Mouse (Mus musculus): ENCODE measurements around the gene Rbms3.

The Rbms3 gene

GRCm38 (mm10) chr9:117252411-117252861, 377.3 kb downstream of the Rbms3 start:
- DNase-seq (ENCODE audit: low read depth, low spot score): peak; percentile 41

DNA sequence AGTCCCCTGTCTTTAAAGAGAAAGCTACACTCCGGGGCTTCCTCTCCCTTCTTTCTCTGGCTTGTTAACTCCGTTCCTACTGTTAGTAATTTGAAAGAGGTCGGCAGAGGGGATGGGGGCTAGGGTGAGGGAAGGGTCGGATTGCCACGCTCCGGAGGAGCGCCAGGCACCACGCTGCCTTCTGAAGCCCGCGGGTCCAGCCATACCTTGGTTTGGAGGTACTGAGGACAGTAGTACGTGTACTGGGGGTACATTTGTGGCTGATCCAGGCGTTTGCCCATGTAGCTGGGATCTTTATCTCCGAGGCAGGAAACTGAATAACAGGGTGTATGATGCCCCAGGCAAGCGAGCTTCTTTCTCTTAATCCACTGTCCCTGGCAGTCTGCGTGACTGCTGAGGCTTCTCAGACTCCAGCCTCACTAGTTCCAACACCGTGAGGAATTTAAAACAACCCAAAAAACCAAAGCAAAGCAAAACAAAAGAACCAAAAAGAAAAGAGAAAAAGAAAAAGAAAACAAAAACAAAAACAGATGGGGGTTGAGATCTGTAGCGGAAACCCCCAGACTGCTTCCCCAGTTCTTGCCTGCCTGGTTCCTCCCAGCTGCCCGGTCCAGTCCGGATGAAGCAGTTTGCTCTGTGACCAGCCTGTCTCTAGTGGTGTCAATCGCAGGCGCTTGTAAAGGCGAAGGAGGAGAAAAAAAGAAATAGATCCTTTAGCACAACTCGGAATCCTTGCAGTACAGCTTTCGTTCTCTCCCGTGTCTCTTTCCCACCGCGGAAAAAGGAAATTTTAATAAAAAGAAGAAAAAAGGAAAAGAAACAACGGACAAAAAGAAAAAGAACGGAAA, 378.0 kb downstream of the Rbms3 start:
- DNase-seq (ENCODE audit: low read depth, low spot score): peak; percentile 51

DNA sequence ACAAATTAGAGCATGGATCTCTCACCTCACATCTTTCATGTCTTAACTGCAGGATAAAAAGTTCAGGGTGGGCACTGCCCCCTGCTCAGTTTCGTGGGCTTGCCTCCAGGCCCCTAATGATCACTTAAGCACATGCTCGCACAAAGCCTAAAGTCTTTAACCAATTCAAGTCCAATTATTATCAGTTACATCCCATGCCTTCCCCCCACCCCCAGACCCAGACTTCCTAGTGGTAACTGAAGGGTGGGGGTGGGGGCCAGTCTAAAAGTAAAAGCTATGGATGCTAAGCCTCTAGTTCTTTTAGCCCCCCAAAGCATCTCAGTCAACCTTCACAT, 378.9 kb downstream of the Rbms3 start:
- DNase-seq (ENCODE audit: low read depth, low spot score): no peak

GRCm38 (mm10) chr9:117250036-117250830, 379.5 kb downstream of the Rbms3 start:
- no peak for DNase-seq (ENCODE audit: low read depth, low spot score)

DNA sequence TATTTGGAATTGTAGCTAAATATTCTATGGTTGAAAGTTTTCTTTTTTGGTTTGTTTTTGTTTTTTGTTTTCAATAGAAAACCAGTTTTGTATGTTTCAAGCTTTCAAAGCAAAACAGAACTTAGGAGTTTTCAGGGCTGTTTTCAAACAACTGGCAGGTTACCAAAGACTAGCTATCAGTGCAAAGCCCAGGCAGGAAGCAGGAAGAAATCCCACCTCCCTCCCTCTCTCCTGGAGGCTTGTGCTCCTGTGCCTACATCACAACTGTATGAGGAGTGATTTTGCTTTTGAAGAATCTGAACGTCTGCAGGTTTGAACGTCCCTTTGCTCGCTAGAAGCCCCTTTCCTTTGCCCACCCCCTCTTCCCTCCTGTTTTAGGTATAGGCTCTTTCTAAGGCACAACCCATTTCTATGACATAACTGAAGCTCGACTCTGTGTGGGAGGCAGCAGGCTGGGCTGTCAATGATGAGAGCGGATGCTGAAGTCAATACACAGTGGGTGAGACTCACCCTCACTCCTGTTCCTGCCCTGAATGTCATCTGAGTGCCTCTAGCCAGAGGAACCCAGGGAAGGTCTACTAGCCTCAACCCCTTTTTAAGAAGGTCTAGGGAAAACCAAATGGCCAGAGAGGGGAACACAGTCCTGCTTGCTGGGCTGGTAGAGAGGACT, 382.3 kb downstream of the Rbms3 start:
- no peak for DNase-seq (ENCODE audit: low read depth, low spot score)

- peak; percentile 77 for DNase-seq (ENCODE audit: low read depth, low spot score)
Observed at GRCm38 (mm10) chr9:117246173-117246572, 383.5 kb downstream of the Rbms3 start.

DNA sequence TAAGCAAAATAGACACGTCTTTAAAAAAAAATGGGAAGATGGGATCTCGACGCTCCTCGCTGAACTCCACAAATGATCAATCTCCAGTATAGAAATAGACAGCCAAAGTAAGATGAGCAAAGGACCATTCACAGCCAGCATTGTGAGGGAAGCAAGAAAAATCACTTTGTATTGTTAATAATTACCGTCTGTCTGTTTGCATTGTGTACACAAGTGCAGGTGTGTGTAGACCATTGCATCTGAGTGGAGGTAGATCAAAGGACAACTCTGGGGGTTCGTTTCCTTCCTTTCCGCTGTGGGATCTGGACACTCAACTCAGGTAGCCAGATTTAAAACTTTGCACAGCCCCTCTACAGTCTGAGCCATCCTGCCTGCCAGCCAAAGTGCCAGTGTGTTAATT, 386.3 kb downstream of the Rbms3 start:
- DNase-seq (ENCODE audit: low read depth, low spot score): no peak

GRCm38 (mm10) chr9:117234726-117235075, 395.0 kb downstream of the Rbms3 start:
- no peak for DNase-seq (ENCODE audit: low read depth, low spot score)

GRCm38 (mm10) chr9:117234065-117234725, 395.5 kb downstream of the Rbms3 start:
- DNase-seq (ENCODE audit: low read depth, low spot score): no peak

DNA sequence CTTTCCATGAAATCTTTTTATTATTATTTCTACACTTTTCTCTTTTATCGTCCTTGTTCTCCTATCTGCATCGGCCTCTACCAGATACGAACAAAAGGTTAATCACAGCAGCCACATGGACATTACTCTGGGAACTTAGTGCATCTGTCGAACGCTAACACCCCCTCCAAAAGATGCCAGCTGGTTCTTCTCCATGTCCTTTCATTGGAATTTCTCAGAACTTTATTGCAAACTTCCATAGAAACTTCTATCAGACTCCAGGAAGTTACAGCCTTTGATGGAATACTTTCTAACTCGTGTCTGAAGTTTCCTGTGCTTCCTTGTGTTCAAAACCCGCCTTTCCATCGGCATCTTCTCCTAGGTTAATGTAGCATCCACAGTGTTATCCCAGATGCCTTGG, 407.0 kb downstream of the Rbms3 start:
- DNase-seq (ENCODE audit: low read depth, low spot score): no peak

- no peak for DNase-seq (ENCODE audit: low read depth, low spot score)
Observed at GRCm38 (mm10) chr9:117221481-117221880, 408.2 kb downstream of the Rbms3 start.

DNA sequence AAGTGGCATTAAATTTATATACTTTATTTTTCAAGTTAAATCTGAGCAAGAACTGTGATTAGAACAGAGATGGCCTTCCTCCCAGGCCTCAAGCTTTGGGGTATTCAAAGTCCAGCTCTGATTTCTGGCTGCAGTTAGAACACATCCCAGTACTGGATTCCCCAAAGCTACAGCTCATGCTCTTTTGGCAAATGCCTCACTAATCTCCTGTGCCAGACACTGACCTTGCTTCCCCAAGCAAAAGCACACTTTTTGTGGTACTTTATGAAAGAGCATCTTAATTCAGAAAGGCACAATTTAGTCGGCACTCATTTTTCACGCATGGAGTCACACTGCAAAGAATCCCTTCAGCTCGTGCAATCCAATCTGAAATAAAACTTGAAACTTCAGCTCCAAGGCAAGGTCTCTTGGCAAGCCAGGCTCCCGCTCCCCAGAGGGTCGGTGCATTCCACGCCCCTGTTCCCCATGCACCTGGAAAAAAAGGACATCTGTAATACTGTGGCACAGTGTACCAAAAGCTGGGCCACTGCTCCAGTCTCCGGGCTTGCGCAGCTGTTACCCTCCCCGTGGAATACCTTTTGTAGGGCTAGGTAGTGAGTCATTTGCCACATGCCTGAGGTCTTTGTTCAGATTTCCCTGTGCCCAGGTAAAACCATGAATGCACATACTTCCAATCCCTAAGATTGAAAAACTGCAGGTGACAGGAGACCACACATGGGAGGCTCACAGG, 413.5 kb downstream of the Rbms3 start:
- DNase-seq (ENCODE audit: low read depth, low spot score): no peak

DNA sequence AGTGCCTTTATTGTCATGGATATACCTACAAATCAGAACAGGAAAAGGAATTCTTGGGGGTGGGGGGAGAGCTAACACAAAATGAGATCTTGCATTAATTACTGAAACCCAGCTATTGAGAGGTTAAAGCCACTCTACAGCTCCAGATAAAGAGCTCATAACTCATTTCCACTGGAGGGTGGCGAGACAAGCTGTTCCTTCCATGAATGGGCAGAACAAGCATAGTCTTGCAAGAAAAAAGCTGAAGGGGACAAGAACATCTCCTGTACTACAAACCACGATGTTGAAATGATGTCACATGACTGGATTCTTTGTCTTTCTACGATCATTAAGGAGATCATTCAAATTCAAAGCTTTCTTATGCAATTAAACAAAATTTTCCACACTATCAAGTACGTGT, 417.7 kb downstream of the Rbms3 start:
- no peak for DNase-seq (ENCODE audit: low read depth, low spot score)

GRCm38 (mm10) chr9:117210344-117210743, 419.4 kb downstream of the Rbms3 start:
- no peak for DNase-seq (ENCODE audit: low read depth, low spot score)

DNA sequence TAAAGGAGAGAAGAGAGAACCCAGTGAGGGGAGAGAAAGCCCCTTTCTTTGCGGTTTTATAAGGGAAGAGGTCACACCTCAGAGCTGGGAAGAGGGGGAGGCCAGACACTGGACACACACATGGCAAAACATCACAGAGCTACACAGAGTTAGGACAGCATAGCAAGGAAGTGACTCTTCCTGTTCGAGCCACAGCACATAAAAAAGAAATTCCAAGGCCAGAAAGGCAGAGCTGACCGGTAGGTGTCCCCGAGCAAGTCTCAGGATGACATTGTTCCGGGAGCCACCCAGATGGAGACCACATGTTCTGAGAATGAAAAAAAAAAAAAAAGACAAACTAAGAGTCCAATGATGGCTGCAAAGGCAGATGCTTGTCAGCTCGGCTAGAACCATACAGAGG, 424.3 kb downstream of the Rbms3 start:
- peak; percentile 43 for DNase-seq (ENCODE audit: low read depth, low spot score)

DNA sequence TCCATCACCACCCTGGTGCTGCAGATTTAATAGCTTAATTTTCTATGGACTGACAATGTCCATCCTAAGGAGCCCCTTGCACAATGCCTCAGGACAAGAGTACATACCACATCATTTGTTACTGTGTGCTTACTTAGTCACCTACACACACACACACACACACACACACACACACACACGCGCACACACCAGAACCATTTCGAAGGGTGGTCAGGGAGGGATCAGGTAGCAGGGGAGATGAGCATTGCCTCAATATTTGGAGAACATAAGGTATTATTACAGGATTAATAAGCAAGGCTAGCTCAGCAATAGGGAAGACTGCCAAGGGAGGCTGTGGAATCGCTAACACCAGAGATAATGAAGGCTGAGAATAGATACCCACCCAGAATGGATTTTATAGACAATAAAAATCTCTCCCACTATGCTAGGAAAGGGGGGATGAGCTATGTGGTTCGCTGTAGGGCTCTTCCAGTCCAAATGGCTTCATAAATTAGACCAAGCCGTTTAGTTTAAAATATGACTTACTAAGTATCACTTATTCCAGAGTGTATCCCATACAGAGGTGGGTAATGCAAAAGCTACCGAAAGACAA, 429.6 kb downstream of the Rbms3 start:
- no peak for DNase-seq (ENCODE audit: low read depth, low spot score)

GRCm38 (mm10) chr9:117197531-117197930, 432.2 kb downstream of the Rbms3 start:
- DNase-seq (ENCODE audit: low read depth, low spot score): no peak

DNA sequence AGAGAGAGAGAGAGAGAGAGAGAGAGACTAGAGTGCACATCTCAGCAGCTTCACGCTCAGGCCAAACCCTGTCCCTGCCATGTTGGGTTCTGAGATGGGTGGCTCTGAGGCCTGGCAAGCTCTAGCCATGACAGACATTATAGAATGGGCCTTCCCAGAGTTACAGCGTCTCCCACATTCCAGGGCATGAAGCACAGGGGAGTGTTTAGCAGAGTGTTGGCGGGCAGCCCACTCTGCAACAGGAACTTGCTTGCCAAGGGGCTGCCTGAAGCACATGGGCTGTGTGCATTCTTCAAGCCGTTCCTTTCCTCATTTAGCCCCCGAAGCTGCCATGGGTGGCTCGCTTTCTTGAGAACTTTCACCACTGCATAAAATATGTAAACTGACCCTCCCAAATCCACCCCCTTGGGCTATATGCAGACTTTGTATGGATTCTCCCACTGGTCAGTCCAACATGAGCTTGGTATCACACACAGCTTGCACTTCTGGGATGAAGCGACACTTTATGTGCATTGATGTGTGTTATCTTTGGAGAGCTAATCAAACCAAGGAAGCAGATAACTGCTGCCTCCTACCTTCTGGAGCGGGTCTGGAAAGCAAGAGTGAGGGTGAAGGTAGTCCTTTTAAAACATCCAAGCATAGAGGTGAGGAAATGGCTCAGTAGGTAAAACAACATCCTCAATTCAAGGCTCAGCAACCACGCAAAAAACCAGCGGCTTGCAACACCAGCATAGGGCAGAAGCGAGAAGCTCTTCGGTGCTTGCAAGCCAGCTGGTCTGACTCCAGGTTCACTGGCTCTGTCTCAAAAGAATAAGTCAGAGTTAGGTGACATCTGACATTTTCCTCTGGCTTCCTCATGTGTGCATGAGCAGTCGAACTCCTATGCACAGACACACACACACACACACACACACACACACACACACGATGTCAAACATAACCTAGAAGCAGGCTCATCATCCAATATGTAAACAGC, 436.9 kb downstream of the Rbms3 start:
- no peak for DNase-seq (ENCODE audit: low read depth, low spot score)

DNA sequence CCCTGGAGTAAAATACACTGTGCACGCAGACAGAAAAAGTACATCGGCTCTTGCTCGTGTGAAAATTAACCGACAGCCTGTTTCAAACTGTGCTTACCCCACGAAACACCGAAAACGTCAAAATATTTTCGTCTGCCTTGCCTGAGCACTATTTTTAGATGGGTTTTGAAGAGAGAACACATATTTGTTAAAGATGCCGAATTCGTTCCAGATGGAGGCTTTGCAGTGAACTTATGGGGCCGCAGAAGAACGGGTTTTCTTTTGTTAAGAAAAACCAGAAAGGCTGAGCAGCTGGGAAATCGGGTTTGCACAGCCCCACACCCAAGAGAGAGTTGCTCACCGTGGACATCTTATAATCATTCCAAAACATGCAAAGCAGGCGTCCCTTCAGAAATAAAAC, 437.6 kb downstream of the Rbms3 start:
- peak; percentile 43 for DNase-seq (ENCODE audit: low read depth, low spot score)

DNA sequence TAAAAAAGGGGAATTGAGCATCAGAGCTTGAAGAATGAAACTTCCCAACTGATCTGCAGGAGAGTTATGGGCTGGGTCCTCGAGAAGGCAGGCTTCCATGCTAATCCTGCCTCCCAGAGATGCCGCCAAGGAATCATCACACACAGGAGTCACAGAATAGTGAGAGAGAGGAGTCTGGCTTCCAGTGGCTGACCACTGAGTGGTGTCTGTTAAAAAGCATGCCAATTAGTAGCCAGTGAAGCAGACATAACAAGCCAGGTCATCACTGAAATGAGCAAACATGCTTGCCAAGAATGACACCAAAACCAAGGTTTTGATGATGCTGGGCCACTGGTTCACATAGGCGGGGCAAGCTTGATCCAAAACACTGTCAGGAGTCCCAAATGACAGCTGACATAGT, 441.3 kb downstream of the Rbms3 start:
- no peak for DNase-seq (ENCODE audit: low read depth, low spot score)
